Mouse (Mus musculus) spleen, embryonic (tissue): ENCODE measurements at regions not wholly inside any gene's neighbourhood (a gene's known extent, or its start where the extent isn't known, plus 50 kb on each side); places are given as distances from the start of the nearest gene placed in this dataset.

Experiments
- CTCF ChIA-PET: fragments of 350-600 bp; sonication (Branson Sonifier 250); formaldehyde crosslinking; loops from one replicate; lab custom pipeline; 2022; lab: Charles Lee

GRCm38 (mm10) chr6:117279297-117279696, 111.0 kb downstream of the Cxcl12 start:
- CTCF ChIA-PET: no interaction called here

GRCm38 (mm10) chr6:117279786-117280411, 111.6 kb downstream of the Cxcl12 start:
- CTCF ChIA-PET: no interaction called here

- CTCF ChIA-PET: no interaction called here
Observed at GRCm38 (mm10) chr6:117280911-117281310, 112.6 kb downstream of the Cxcl12 start.

- CTCF ChIA-PET: interaction anchor here (0.7 kb wide), 1 partner anchor 82 kb away, joined by 3 read pairs; no protein-coding TSS in a partner anchor
Observed at GRCm38 (mm10) chr6:117283616-117284015, 115.3 kb downstream of the Cxcl12 start.

- CTCF ChIA-PET: no interaction called here
Observed at GRCm38 (mm10) chr6:117284376-117285106, 116.2 kb downstream of the Cxcl12 start.

- CTCF ChIA-PET: no interaction called here
Observed at GRCm38 (mm10) chr6:117287396-117287795, 119.1 kb downstream of the Cxcl12 start.

GRCm38 (mm10) chr6:117293780-117294465, 125.6 kb downstream of the Cxcl12 start:
- CTCF ChIA-PET: no interaction called here

GRCm38 (mm10) chr6:117297918-117298317, 129.6 kb downstream of the Cxcl12 start:
- CTCF ChIA-PET: no interaction called here

GRCm38 (mm10) chr6:117299503-117300288, 131.4 kb downstream of the Cxcl12 start:
- CTCF ChIA-PET: no interaction called here

GRCm38 (mm10) chr6:117303361-117303760, 135.0 kb downstream of the Cxcl12 start:
- CTCF ChIA-PET: no interaction called here

GRCm38 (mm10) chr6:117305736-117306250, 137.5 kb downstream of the Cxcl12 start:
- CTCF ChIA-PET: no interaction called here

GRCm38 (mm10) chr6:117308636-117309035, 140.3 kb downstream of the Cxcl12 start:
- CTCF ChIA-PET: no interaction called here

- CTCF ChIA-PET: no interaction called here
Observed at GRCm38 (mm10) chr6:117312891-117313781, 144.8 kb downstream of the Cxcl12 start.

GRCm38 (mm10) chr6:117313944-117314566, 145.7 kb downstream of the Cxcl12 start:
- CTCF ChIA-PET: no interaction called here

GRCm38 (mm10) chr6:117323301-117323700, 155.0 kb downstream of the Cxcl12 start:
- CTCF ChIA-PET: no interaction called here

GRCm38 (mm10) chr6:117323850-117324249, 155.5 kb downstream of the Cxcl12 start:
- CTCF ChIA-PET: interaction anchor here (0.5 kb wide), 1 partner anchor 70 kb away, joined by 3 read pairs; no protein-coding TSS in a partner anchor

GRCm38 (mm10) chr6:117326835-117327775, 158.8 kb downstream of the Cxcl12 start:
- CTCF ChIA-PET: no interaction called here

GRCm38 (mm10) chr6:117329164-117329939, 161.0 kb downstream of the Cxcl12 start:
- CTCF ChIA-PET: no interaction called here
